Mouse (Mus musculus) forebrain, postnatal 0 days (tissue): ENCODE results near the gene Akt1s1. TPM values are rescaled to one million over a fixed set of nuclear protein-coding genes. Genes with fewer than 3 reads are reported as not detected.

Source experiments
- ATAC-seq: fragments of 200-750 bp; cut with Nextera tagmentation; 2 replicates; pipeline ENCODE4 v1.8.0; 2017; ENCODE audit warnings: mild to moderate bottlenecking, moderate library complexity
- DNase-seq: peaks from one replicate; pipeline ENCODE4 v3.0.0-alpha.2; 2015
- H3K27ac ChIP-seq: fragments of 300-500 bp; sonication (generic); 2 replicates; pipeline ENCODE4 v1.5.1; 2014; ENCODE audit warnings: low read depth, mild to moderate bottlenecking, antibody characterized with exemption, low read length, moderate library complexity, mixed read lengths
- H3K27me3 ChIP-seq: fragments of 300-500 bp; sonication (generic); 2 replicates; pipeline ENCODE4 v1.6.1; 2014; ENCODE audit warnings: mild to moderate bottlenecking, low read length, mixed read lengths; ENCODE audit not compliant: insufficient read depth
- H3K36me3 ChIP-seq: fragments of 300-500 bp; sonication (generic); 2 replicates; pipeline ENCODE4 v1.6.1; 2014; ENCODE audit warnings: mild to moderate bottlenecking, moderate library complexity; ENCODE audit not compliant: insufficient read depth
- H3K4me1 ChIP-seq: fragments of 300-500 bp; sonication (generic); 2 replicates; pipeline ENCODE4 v1.6.1; 2014; ENCODE audit warnings: antibody characterized with exemption; ENCODE audit not compliant: insufficient read depth
- H3K4me2 ChIP-seq: fragments of 300-500 bp; sonication (generic); 2 replicates; pipeline ENCODE4 v1.6.1; 2014; ENCODE audit warnings: low read depth, mild to moderate bottlenecking, moderate library complexity
- H3K4me3 ChIP-seq: fragments of 300-500 bp; sonication (generic); 2 replicates; pipeline ENCODE4 v1.5.1; 2014; ENCODE audit warnings: low read depth, low read length, mixed read lengths
- H3K9ac ChIP-seq: fragments of 300-500 bp; sonication (generic); 2 replicates; pipeline ENCODE4 v1.6.1; 2014; ENCODE audit warnings: mild to moderate bottlenecking
- H3K9me3 ChIP-seq: fragments of 300-500 bp; sonication (generic); 2 replicates; pipeline ENCODE4 v1.6.1; 2016; ENCODE audit warnings: low read length
- CTCF ChIP-seq: sonication (generic); IDR thresholded peaks from 2 replicates; pipeline ENCODE4 v1.5.1; 2016; ENCODE audit warnings: antibody characterized with exemption, control low read depth, low read depth
- WGBS: fragments of 180-500 bp; shearing (Covaris S2); extraction: QIAGEN DNeasy Blood & Tissue Kit; methylation state at CpG from one replicate; pipeline ENCODE4 v1.1.7; 2014; 5-methylcytosine and 5-hydroxymethylcytosine counted together
- polyA plus RNA-seq: library from polyadenylated mRNA; unstranded; fragments of >200 nt; fragmentation: Nextera tagmentation; extraction: Ambion mirVana; gene quantifications from 2 replicates; pipeline ENCODE4 v1.2.1, GENCODE M21; 2015
- total RNA-seq: library from RNA; depleted of rRNA; stranded (reverse); fragments of >200 nt; gene quantifications from 2 replicates; pipeline ENCODE4 v1.2.3, GENCODE M21; 2014

Gene Akt1s1
- total and polyA plus RNA-seq, 2 experiments from 2014 or later = 105 to 109 TPM

- TF ChIP-seq CTCF = no peak
- Histone ChIP-seq H3K4me2 (no peak overlapping the region), H3K4me3 (no peak overlapping the region), H3K9me3 (no peaks in the 10 kb centered on the region), H3K27ac (no peak overlapping the region), H3K27me3 (0 out of 2 replicates have a peak, but pooled peaks cover 8% of the 10 kb centered on the region), H3K4me1 (peaks cover 8% of the 10 kb centered on the region; the same call in 1 of the 2 replicates), H3K9ac (no peak overlapping the region), H3K36me3 (peaks cover 24% of the 10 kb centered on the region)
- ATAC-seq = no peak
- 80% methylated on average over 6 of the region's 6 CpGs for WGBS
- no peak for DNase-seq
Observed at GRCm38 (mm10) chr7:44838073-44838472, 10.7 kb upstream of the Akt1s1 start.

- 0 out of 2 replicates have a peak, but pooled peaks cover 8% of the 10 kb centered on the region for H3K27me3 ChIP-seq
- DNase-seq (no peak), ATAC-seq (peak; percentile 20)
- no peak for TF ChIP-seq CTCF
- no peaks in the 10 kb centered on the region for H3K9me3 ChIP-seq
- peak overlapping the region; percentile 28; the same call in 1 of the 2 replicates for H3K4me3 ChIP-seq
- H3K36me3 ChIP-seq = peaks cover 34% of the 10 kb centered on the region
- peak overlapping the region; percentile 47 for H3K4me2 ChIP-seq
- peak overlapping the region; percentile 46; the same call in 1 of the 2 replicates for H3K9ac ChIP-seq
- H3K4me1 ChIP-seq = peaks cover 8% of the 10 kb centered on the region; the same call in 1 of the 2 replicates
- 28% methylated on average over 11 of the region's 11 CpGs for WGBS
- no peak overlapping the region for H3K27ac ChIP-seq
Observed at GRCm38 (mm10) chr7:44839171-44839490, 9.7 kb upstream of the Akt1s1 start.

- Histone ChIP-seq H3K36me3 (peaks cover 39% of the 10 kb centered on the region), H3K4me2 (peak overlapping the region; percentile 47), H3K4me1 (peaks cover 8% of the 10 kb centered on the region; the same call in 1 of the 2 replicates), H3K9ac (peak overlapping the region; percentile 46), H3K4me3 (peak overlapping the region; percentile 28), H3K27ac (no peak overlapping the region), H3K27me3 (0 out of 2 replicates have a peak, but pooled peaks cover 8% of the 10 kb centered on the region), H3K9me3 (no peaks in the 10 kb centered on the region)
- TF ChIP-seq CTCF = no peak
- 2% methylated on average over 58 of the region's 58 CpGs for WGBS
- peak; percentile 68 for ATAC-seq
- peak; percentile 73 for DNase-seq
Observed at GRCm38 (mm10) chr7:44839491-44840191, 9.2 kb upstream of the Akt1s1 start.

GRCm38 (mm10) chr7:44840426-44840825, 8.4 kb upstream of the Akt1s1 start:
- 0 out of 2 replicates have a peak, but pooled peaks cover 8% of the 10 kb centered on the region for H3K27me3 ChIP-seq
- DNase-seq (no peak), ATAC-seq (no peak)
- no peak overlapping the region for H3K4me3 ChIP-seq
- no peaks in the 10 kb centered on the region for H3K9me3 ChIP-seq
- H3K36me3 ChIP-seq = peaks cover 47% of the 10 kb centered on the region
- H3K4me1 ChIP-seq = peaks cover 8% of the 10 kb centered on the region; the same call in 1 of the 2 replicates
- 54% methylated on average over 14 of the region's 14 CpGs for WGBS
- no peak for TF ChIP-seq CTCF
- no peak overlapping the region for H3K27ac ChIP-seq
- H3K9ac ChIP-seq = no peak overlapping the region
- peak overlapping the region; percentile 47; the same call in 1 of the 2 replicates for H3K4me2 ChIP-seq

GRCm38 (mm10) chr7:44841825-44842463, 6.8 kb upstream of the Akt1s1 start:
- whole genome bisulfite sequencing = 94% methylated on average over 8 of the region's 8 CpGs
- ATAC-seq (no peak), DNase-seq (no peak)
- H3K4me2 ChIP-seq = no peak overlapping the region
- no peak for TF ChIP-seq CTCF
- no peak overlapping the region for H3K4me3 ChIP-seq
- peaks cover 8% of the 10 kb centered on the region; the same call in 1 of the 2 replicates for H3K4me1 ChIP-seq
- H3K9me3 ChIP-seq = no peaks in the 10 kb centered on the region
- peaks cover 62% of the 10 kb centered on the region for H3K36me3 ChIP-seq
- no peak overlapping the region for H3K27ac ChIP-seq
- 0 out of 2 replicates have a peak, but pooled peaks cover 8% of the 10 kb centered on the region for H3K27me3 ChIP-seq
- no peak overlapping the region for H3K9ac ChIP-seq

- Histone ChIP-seq H3K4me2 (no peak overlapping the region), H3K4me1 (peaks cover 6% of the 10 kb centered on the region; the same call in 1 of the 2 replicates), H3K9me3 (no peaks in the 10 kb centered on the region), H3K9ac (no peak overlapping the region), H3K36me3 (peaks cover 62% of the 10 kb centered on the region), H3K27me3 (0 out of 2 replicates have a peak, but pooled peaks cover 7% of the 10 kb centered on the region), H3K4me3 (no peak overlapping the region), H3K27ac (no peak overlapping the region)
- DNase-seq (no peak), ATAC-seq (no peak)
- no peak for TF ChIP-seq CTCF
- WGBS = 93% methylated on average over 10 of the region's 10 CpGs
Observed at GRCm38 (mm10) chr7:44845006-44845405, 3.8 kb upstream of the Akt1s1 start.

GRCm38 (mm10) chr7:44846804-44847203, 2.0 kb upstream of the Akt1s1 start:
- Histone ChIP-seq H3K4me1 (peaks cover 10% of the 10 kb centered on the region; the same call in 1 of the 2 replicates), H3K27ac (no peak overlapping the region), H3K36me3 (peaks cover 51% of the 10 kb centered on the region), H3K9ac (no peak overlapping the region), H3K4me2 (no peak overlapping the region), H3K9me3 (no peaks in the 10 kb centered on the region), H3K27me3 (no peaks in the 10 kb centered on the region), H3K4me3 (no peak overlapping the region)
- DNase-seq = no peak
- WGBS = 90% methylated on average over 7 of the region's 7 CpGs
- TF ChIP-seq CTCF = no peak
- ATAC-seq = no peak
